Mouse (Mus musculus) yolk sac, embryonic 10.5 days (tissue): Measurements from ENCODE around the gene Eps8l2.

ENCODE experiments used
- DNase-seq: peaks from one replicate; pipeline ENCODE4 v3.0.0-alpha.2; 2017; ENCODE audit warnings: low spot score

The Eps8l2 gene

DNA sequence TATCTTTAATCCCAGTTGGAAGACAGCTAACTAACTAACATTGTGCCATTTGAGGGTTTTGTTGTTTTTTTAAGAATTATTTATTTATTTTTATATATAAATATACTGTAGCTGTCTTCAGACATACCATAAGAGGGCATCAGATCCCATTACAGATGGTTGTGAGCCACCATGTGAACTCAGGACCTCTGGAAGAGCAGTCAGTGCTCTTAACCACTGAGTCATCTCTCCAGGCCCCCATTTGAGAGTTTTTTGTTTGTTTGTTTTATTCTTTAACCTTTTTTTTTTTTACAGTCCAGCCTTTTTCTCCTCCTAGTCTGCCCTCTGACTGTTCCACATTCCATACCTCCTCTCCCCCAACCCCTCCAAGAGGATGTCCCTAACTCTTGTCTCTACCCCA, 8.0 kb upstream of the Eps8l2 start:
- DNase-seq, result no peak

DNA sequence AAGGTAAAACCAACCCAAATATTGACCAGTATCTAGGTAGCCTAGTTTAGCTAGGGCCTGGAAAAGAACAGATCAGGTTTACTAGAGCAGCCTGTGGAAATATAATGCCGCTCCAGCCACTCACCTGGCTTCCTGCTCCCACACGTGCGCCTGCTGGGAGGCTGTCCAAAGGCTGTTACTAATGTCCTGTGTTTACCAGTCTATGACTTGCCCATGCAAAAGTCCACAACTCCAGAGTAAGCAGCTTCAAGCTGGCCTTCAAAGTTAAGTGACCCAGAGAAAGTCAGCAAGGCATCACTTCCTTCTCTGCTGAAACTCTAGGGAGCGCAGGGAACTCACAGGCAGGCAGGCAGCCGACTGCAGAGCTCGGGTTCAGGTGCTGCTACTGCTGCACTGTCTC, 6.7 kb upstream of the Eps8l2 start:
- DNase-seq, result no peak

- DNase-seq, result no peak
Measured at GRCm38 (mm10) chr7:141335044-141335579, 3.6 kb upstream of the Eps8l2 start.

- DNase-seq, result no peak
Measured at GRCm38 (mm10) chr7:141335682-141336081, 3.0 kb upstream of the Eps8l2 start.

- no peak for DNase-seq
Measured at GRCm38 (mm10) chr7:141336296-141336695, 2.4 kb upstream of the Eps8l2 start.

DNA sequence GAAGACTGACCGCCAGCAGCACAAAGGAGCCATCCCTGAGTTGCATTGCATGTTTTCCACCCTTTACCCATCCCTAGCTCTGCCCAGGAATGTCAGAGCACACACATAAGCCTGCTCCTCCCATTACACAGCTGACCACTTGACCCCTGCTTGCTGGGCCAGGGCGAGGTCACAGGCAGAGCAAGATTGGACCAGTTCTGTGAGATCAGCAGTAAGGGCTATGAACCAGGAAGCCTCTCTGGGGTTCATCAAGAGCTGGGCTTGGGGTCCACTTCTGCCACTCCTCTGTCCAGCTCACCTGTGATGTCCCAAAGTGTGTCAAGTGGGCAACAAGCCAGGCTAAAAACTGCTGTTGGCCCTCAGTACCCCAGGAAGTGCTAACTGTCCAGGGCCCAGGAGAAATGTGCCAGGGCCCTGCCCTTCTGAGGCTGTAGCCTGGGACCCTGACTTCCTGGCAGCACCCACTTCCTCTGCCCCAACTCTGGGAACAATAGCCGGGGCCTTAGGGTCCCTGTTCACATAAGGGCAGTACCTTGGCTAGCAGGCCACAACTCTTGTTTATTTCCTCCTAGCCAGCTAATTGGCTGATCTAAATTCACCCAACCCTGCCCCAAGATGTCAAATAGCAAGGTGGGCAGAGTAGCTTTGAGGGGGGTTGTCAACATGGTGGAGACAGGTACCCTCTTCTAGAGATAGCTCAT, 814 bp upstream of the Eps8l2 start:
- peak; percentile 73 for DNase-seq

DNA sequence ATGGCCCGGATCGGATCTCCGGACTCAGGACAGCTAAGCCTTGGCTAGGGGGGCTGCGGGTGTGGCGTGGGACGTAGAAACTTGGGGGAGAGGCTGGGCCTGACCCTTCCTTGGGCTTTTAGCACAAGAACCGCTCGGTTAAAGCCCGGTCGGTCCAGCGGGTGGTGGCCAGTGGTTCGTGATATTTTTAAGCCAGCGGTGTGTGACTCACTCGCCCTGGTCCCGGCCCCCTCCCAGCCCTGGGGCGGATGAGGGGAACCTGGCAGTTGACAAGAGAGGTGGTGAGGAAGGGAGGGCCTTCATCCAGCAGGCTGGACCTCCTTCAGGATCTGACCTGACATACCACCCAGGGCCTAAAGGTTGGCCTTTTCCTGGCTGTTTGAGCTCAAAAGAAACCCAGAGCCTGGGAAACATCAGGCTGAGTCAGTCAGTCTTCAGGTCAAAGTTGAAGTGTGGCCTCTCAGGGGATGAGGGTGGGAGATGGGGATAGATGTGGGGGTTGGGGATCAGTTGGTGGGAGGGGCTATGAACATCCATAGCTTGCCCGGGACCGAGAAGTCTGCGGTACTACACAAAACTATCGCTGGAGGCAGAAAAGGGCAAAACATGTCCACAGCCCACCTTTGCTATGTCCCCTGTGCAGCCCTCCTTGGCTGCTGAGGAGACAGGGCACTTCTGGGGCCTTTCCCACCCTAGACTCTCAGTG, 688 bp downstream of the Eps8l2 start:
- peak; percentile 83 for DNase-seq

GRCm38 (mm10) chr7:141340023-141340422, 1.3 kb downstream of the Eps8l2 start:
- peak; percentile 76 for DNase-seq

DNA sequence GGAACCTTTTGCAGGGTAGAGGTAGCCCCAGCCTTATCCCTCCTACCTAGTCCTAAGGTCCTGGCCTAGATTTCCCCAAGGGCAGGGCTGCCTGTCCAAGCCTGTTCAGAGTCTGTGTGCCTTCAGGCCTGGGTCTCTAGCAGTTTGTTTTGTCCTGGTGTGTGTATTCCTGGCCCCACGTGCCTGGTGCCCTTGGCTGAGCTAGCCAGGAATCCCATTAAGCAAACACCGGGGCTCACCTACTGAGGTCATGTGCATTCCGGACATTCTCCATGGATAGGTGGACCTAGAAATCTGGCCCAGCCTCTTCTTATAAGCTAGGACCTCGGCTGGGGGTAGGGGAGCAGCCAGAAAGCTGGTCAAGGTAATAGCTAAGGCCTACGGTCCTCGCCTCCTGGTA, 1.8 kb downstream of the Eps8l2 start:
- peak; percentile 84 for DNase-seq

DNA sequence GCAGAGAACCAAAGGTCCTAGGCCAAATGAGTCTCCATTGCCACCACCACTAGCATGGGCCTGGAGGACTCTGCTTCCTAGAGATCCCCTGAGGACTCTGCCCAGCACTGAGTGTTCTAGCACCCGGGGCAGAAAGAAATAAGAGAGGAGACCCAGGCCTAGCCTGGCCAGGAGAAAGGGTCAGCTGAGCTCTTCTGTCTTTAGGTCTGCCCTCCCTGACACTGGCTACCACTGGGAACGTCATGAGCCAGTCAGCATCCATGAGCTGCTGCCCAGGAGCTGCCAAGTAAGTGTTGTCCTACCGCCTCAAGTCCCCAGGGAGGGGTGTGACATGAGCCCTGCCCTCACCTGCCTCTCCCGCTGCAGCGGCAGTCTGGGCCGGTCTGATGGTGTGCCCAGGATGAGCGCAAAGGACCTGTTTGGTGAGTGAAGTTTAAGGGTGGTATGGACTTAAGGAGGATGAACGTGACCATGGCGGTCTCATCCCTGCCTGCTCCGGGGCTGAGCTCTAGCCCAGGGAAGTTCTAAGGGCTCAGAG, 3.1 kb downstream of the Eps8l2 start:
- no peak for DNase-seq

DNA sequence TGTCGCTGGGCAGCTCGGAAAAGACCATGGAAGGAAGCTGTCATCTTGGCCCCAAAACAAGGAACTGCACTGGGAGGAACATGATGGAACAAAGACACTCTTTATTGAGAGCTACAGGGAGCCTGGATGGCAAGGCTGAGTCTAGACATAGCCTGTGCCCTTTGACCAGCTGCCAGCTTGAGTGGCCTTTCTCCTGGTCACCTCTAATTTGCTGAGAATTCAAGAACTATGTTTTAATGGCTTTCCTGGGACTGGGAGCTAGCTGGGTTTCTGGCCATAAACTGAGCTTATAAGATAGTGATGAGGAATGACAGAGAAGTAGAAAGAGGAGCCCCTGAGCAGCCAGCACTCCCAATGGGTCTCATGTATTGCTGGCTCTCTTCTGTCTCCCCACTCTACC, 4.5 kb downstream of the Eps8l2 start:
- no peak for DNase-seq

- peak; percentile 67 for DNase-seq
Measured at GRCm38 (mm10) chr7:141343696-141344095, 5.0 kb downstream of the Eps8l2 start.

DNA sequence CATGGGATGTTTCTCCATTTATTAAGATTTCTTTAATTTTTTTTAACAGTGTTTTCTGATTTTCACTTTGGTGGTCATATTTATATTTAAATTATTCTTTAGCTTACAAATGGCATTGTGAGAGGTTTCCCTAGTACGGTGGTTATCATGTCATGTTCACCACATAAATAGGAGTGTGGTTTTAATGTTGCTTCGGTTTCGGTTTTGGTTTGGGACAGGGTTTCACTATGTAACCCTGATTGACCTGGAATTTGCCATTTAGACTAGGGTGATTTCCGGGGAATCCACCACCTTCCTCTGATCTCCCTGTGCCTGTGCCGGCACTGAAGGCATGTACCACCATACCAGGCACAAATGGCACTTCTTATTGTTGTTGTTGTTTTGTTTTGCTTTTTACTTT, 6.1 kb downstream of the Eps8l2 start:
- no peak for DNase-seq

GRCm38 (mm10) chr7:141351061-141351460, 12.4 kb downstream of the Eps8l2 start:
- DNase-seq, result peak; percentile 76

DNA sequence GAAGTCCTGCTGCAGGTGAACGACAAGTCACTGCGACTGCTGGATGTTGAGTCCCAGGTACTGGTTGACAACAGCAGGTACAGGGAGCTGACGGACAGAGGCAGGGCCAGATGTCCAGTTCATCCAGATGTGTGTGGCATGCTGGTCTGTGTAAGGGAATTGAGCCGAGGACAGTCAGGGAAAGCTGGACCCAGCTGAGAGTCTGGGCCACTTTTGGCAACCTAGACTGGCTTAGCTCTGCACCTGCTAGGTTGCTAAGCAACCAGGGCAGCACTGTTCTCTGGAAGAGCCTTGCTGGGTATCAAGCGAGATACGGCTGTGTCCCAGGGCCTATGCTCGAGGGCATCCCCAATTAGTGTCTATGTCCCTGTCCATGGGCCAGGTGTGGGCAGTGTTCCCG, 16.4 kb downstream of the Eps8l2 start:
- no peak for DNase-seq

DNA sequence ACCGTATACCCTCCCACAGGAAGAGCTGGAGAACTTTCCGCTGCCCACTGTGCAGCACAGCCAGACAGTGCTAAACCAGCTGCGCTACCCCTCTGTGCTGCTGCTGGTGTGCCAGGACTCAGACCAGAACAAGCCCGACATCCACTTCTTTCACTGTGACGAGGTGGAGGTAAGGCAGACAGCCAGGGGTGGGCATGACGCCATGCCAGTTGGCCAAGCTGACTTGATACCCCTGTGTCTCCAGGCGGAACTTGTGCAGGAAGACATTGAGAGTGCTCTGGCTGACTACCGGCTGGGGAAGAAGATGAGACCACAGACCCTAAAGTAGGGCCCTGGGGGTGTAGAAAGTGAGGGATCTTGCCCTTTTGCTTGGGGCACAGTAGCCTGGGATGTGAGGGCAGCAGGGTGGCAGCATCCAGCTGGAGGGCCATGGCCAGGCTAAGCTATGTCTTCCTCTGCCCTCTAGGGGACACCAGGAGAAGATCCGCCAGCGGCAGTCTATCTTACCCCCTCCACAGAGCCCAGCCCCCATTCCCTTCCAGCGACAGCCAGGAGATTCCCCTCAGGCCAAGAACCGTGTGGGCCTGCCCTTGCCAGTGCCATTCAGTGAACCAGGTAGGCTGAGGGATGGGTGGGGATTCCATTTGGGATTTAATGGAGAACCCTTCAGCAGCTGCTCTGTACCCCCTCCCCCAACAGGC, 17.1 kb downstream of the Eps8l2 start:
- DNase-seq, result no peak

DNA sequence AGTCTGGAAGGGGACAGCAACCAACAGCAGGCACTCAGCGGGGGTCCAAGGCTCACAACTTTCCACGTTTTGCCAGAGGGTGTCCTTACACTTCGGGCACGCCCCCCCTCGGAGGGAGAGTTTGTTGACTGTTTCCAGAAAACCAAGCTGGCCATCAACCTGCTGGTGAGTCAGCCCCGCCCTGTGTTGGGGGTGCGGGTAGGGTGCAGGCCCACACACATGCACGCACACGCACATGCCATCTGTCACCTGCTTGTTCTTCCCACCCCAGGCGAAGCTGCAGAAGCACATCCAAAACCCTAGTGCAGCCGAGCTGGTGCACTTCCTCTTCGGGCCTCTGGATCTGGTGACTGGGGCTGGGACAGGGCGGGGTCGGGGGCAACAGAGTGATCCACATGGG, 18.3 kb downstream of the Eps8l2 start:
- DNase-seq, result no peak

GRCm38 (mm10) chr7:141361510-141361909, 22.8 kb downstream of the Eps8l2 start:
- DNase-seq, result no peak

DNA sequence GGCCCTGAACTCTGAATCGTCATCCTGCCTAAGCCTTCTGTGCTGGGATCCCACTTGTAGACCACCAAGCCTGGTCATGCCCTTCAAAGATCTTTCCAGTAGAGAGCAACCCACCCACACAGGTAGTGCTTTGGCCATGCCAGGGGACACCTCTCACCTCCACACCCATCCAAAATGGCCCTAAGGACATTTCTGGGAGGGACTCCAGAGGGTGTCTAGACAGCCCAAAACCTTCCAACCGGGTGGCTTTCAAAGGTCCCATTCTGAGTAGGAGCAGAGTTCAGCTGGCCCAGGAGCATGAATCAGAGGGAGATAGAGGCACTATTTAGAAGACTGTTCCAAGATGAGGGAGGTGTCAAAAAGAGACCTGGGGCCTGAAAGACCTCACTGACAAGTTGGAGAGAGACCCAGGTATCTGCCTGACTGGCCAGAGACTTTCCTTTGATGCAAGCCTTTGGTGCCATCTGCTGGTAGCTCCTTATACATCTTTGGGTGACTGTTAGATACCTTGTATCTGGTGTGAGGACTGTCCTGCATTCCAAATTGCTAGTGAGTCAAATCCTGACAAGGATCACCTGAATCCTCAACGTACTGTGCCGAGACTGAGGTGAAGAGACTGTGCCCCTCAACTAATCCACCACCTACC, 24.5 kb downstream of the Eps8l2 start:
- DNase-seq, result peak; percentile 66

- no peak for DNase-seq
Measured at GRCm38 (mm10) chr7:141363752-141364125, 25.1 kb downstream of the Eps8l2 start.

GRCm38 (mm10) chr7:141364349-141365048, 25.8 kb downstream of the Eps8l2 start:
- DNase-seq, result no peak

DNA sequence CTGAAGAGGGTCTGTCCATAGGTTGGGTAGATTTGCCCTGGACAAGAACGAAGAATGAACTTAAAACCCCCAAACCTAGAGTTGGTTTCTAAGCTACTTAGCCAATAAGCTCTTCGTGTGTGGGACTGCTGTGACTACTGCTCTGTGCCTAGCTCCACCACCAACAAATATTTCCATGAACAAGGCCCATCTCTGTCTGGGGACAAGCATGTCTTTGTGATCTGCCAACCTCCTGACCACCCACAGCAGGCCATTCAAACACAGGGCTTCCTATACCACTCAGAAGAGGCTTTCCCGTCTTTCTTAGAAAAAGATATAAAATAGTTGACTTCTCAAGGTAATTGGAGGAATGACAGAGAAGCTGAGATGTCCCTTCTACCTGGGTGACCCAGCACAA, 26.4 kb downstream of the Eps8l2 start:
- DNase-seq, result no peak
